Mouse (Mus musculus) frontal cortex, postnatal 10 days (tissue): ENCODE measurements around the gene Ncf4.

ENCODE experiments used
- DNase-seq, 2 experiments: peaks; one replicate each; pipeline ENCODE4 v3.0.0; 2022; ENCODE audit warnings: low spot score in 2 of 2, mixed read lengths in 1 of 2

Gene Ncf4

DNA sequence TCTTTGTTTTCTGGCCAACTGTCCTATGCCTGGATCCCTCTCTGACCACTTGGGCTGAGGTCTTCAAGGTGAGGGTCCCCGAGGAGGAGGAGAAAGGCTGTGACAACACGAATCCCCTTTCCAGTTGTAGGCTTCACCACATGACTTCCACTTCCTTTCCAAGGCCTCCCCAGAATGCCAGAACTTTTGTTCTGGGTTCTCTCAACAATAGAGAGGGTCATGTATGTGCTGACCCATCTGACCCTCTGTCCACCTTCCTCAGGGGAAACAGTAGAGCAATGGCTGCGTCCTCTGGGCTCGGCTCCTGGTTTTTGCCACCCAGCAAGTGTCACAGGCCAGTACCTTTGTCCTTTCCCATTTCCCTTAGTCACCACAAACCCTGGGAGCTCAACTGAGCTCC lies 66.4 kb downstream of the Ncf4 start:
- DNase-seq: no peak
